Mouse (Mus musculus) left cerebral cortex, postnatal 36 days (tissue): Measurements from ENCODE around the gene Tmem41b. TPM values are rescaled to one million over a fixed set of nuclear protein-coding genes. Genes with fewer than 3 reads are reported as not detected.

Experiments used
- DNase-seq, 2 experiments: peaks; one replicate each; pipeline ENCODE4 v3.0.0; 2021 to 2022; ENCODE audit warnings: low spot score in 2 of 2, mixed read lengths in 1 of 2
- intact Hi-C: fragments of 180-260 bp; cut with DNase I; formaldehyde crosslinking; loops from one replicate; pipeline ENCODE4 v1.15.1; 2025
- total RNA-seq, 2 experiments: library from RNA; stranded (reverse); gene quantifications; 2 replicates each; pipeline ENCODE4 v1.2.3; 2021

Tmem41b gene
- total RNA-seq, 2 experiments from 2014 or later = 51.4 to 56.6 TPM

DNA sequence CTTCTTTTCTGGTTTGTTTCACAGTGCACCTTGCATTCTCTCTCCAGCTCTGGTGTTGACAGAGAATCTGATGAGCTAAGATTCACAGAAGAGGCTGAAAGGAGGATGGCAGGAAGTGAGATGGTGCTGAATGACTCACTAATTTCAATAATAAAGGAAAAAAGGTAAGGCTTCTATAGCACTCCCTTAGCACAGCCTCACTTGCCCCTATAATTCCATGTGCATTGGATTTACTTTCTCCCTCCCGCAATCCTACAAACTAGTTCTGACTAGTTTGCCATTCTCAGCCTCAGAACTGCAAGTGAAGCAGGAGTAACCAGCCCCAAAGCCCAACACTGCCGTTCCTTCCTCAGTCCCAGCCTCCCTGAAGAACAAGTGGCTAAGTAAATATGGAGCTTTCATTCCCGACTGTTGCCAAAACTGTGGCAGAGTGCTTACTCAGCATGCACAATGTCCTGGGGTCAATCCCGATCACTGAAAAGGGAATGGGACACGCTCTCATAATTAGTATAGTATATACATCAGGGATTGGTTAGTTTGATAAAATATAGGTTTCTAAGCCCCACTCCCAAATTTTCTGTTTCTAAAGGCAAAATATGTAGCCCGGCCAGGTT is 42.2 kb downstream of the Tmem41b start:
- no peak for DNase-seq
- intact Hi-C loops = no loop called here

DNA sequence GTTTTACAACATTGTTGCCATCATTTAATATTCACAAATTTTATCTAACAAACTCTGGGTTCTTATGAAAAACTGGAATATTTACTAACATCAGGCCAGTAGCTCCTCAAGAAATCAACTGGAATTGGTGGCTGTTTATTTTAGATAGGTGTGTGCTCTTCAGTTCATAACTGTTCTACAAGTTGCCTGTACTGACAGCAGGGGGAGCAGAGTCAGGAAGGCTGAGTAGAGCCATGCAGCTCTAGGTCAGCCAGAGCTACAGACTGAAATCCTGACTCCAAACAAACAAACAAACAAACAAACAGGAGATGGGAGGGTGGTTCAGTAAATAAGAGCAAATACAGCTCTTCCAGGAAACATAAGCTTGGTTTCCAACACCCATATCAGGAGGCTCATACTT is 57.1 kb downstream of the Tmem41b start:
- no peak for DNase-seq
- intact Hi-C loops = no loop called here

DNA sequence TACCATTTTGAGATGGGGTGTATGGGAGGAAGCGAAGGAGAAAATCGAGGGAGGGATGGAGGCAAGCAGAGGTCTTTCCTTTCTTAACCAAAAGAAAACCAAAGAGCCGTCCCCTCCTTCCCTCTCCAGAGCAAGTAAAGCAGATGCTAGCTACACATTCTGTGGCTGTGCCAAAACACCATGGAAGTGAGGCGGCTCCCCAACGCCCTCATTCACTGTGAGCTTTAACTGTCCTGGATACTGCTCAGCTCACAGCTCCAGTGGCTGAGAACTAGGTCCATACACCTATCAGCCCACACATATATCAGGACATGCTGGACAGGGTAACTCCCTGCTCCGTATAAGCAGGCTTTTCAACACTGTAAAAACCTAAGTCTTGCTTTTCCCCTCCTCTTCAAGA is 58.4 kb downstream of the Tmem41b start:
- peak; percentile 13 to 27 for DNase-seq
- intact Hi-C loops = no loop called here

DNA sequence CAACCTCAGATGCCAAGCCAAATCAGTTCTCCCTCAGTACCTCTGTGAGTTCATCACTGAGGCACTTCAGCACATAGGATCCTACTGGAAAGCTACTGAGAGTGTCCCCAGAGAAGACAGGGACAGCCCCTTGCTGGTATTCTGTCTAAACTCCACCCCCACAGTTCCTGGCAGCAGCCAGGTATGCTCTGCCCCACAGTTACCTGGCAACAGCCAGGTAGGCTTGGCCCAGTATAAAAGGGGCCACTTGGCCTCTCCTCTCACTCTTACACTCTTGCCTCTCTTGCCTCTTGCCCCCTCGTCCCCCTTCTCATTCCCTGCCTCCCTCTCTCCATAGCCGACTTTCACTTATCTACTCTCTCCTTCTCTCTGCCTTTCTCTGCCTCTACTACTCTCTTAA is 61.8 kb downstream of the Tmem41b start:
- intact Hi-C loops = no loop called here
- DNase-seq = no peak

DNA sequence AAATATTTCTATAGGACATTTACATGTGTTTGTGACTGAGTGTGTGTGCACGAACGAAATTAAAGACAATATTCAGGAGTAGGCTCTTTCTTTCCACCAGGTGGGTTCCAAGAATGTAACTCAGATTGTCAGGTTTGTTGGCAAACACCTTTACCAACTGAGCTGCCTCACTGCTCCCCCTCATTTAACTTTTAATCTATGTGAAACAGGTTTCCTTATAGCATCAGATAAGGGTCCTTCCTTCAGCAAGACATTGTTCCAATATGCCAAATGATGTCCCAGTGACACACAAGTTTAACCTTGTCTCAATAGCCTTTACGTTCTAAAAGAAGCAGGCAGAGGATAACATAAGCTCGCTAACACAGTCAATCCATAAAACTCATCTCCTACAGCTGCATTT is 63.8 kb downstream of the Tmem41b start:
- intact Hi-C loops = no loop called here
- no peak for DNase-seq

Other genes with a start within 250 kb of the Tmem41b start
- gene Tmem9b, start 234.1 kb downstream of the Tmem41b start, total RNA-seq = 10 to 100 TPM; 87.6 to 95.3 TPM
- 10 to 100 TPM; 83.4 to 98.3 TPM for gene Nrip3, start 204.9 kb downstream of the Tmem41b start, total RNA-seq
- 1 to 10 TPM in 1 of 2 experiments, under 1 TPM in 1; 0.94 to 1.2 TPM for gene Scube2, start 121.2 kb downstream of the Tmem41b start, total RNA-seq
- 100 to 1,000 TPM; 228 to 243 TPM for gene Dennd5a, start 26.5 kb downstream of the Tmem41b start, total RNA-seq
- gene Ipo7, start 31.3 kb upstream of the Tmem41b start, total RNA-seq = 100 to 1,000 TPM in 1 of 2 experiments, 10 to 100 TPM in 1; 92.1 to 100 TPM
- gene Zfp143, start 74.3 kb upstream of the Tmem41b start, total RNA-seq = 10 to 100 TPM in 1 of 2 experiments, 1 to 10 TPM in 1; 9.0 to 15.3 TPM
- gene Wee1, start 135.1 kb upstream of the Tmem41b start, total RNA-seq = 10 to 100 TPM; 24.7 to 25.0 TPM
- 10 to 100 TPM; 11.0 to 13.7 TPM for gene Swap70, start 234.8 kb upstream of the Tmem41b start, total RNA-seq